20 mouse cellular contexts compared by ENCODE assay signal in the genomic region with DNA sequence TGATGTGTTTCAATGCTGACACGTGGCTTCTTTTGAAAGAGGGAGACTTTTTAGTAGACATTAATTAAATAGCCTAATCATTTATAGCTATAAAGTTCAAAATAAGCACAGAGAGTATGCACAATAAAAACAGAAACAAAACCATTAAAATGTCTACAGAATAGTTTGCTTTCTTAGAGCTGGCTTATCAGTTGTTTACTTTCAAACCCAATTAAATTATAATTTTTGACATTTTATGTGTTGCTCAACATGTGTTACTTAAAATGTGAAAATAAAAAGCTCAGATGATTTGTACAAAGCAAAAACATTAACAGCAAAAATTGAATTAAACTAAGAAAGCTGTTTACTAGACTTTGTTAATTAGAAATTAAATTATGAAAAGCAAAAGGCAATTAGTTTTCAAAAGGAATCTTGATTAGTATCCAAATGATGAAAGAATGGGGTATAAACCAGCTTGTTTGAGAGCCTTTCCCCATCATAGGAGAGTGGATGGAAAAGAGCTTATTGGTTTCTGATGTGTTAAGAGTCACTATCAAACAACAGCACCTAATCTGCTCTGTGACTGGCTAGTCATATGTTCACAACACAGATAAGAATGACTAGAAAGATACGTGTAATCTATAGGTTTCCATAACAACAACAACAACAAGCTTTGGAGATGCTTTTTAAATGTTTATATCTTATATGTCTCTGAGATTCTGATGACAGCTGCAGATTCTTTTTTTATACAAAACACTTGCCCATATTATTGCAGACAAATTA.
DNase-seq lines count a peak whose midpoint lies in the region; ATAC-seq and TF ChIP-seq lines count a peak whose summit lies in the region.
"Had no signal": no experiment of that assay in that cellular context is flagged by ENCODE, and none has a peak within 500 bp of the region (broad histone marks: within the 10 kb centered on the region; RNA-seq: fewer than 3 reads in every experiment).

No protein-coding gene starts in this region.

- no peak overlapping the region for H3K27ac ChIP-seq in kidney, adult 2 months (ENCODE audit: insufficient read depth, low read depth, low read length)
- H3K27ac ChIP-seq in lung, embryonic 14.5 days (ENCODE audit: low read depth): no peak overlapping the region
- H3K27ac ChIP-seq in lung, postnatal 0 days (ENCODE audit: low read length): no peak overlapping the region
- H3K27ac ChIP-seq: gastrocnemius, adult 2 months; hindbrain, embryonic 12.5 days; hindbrain, embryonic 15.5 days had no signal

- no peak for TF ChIP-seq CTCF in kidney, adult 2 months (conservative IDR thresholded peaks at IDR 0.05; ENCODE audit: insufficient read depth, insufficient read length, low read depth, low read length)
- no peak for TF ChIP-seq CTCF in lung, embryonic 14.5 days (IDR thresholded peaks at IDR 0.05; ENCODE audit: low read depth)
- no peak for TF ChIP-seq CTCF in lung, adult 2 months (IDR thresholded peaks at IDR 0.05; ENCODE audit: insufficient read depth, low read length)
- TF ChIP-seq CTCF in lung, postnatal 0 days (IDR thresholded peaks at IDR 0.05): no peak

- no peak overlapping the region for H3K9ac ChIP-seq in lung, embryonic 14.5 days
- no peak overlapping the region for H3K9ac ChIP-seq in lung, postnatal 0 days (replicated peaks; ENCODE audit: low read depth)
- H3K9ac ChIP-seq: forebrain, postnatal 0 days; hindbrain, embryonic 12.5 days; hindbrain, embryonic 15.5 days had no signal

- H3K27me3 ChIP-seq in kidney, adult 2 months (replicated peaks; ENCODE audit: control insufficient read depth, insufficient read depth, low read length): no peaks in the 10 kb centered on the region
- H3K27me3 ChIP-seq in lung, embryonic 14.5 days (ENCODE audit: insufficient read depth, low read length): no peaks in the 10 kb centered on the region
- no peaks in the 10 kb centered on the region for H3K27me3 ChIP-seq in lung, postnatal 0 days (replicated peaks; ENCODE audit: insufficient read depth, low read length)
- H3K27me3 ChIP-seq: hindbrain, embryonic 12.5 days; hindbrain, embryonic 15.5 days; Patski had no signal

- peak; percentile 78 for ATAC-seq in lung, embryonic 14.5 days (ENCODE audit: insufficient read depth)
- ATAC-seq in lung, postnatal 0 days: no peak
- ATAC-seq: forebrain, embryonic 14.5 days; forebrain, postnatal 0 days; Patski had no signal

- no peaks in the 10 kb centered on the region for H3K4me1 ChIP-seq in kidney, adult 2 months (ENCODE audit: control insufficient read depth, insufficient read depth, low read length)
- 0 out of 2 replicates have a peak, but pooled peaks cover 2% of the 10 kb centered on the region for H3K4me1 ChIP-seq in lung, embryonic 14.5 days (ENCODE audit: insufficient read depth)
- no peaks in the 10 kb centered on the region for H3K4me1 ChIP-seq in lung, adult 2 months (ENCODE audit: control insufficient read depth, insufficient read depth, low read length)
- H3K4me1 ChIP-seq in lung, postnatal 0 days (ENCODE audit: insufficient read depth, low read depth, low read length): no peaks in the 10 kb centered on the region
- H3K4me1 ChIP-seq: hindbrain, embryonic 12.5 days; hindbrain, embryonic 15.5 days had no signal

- H3K9me3 ChIP-seq in lung, embryonic 14.5 days (ENCODE audit: low read depth, low read length): no peaks in the 10 kb centered on the region
- no peaks in the 10 kb centered on the region for H3K9me3 ChIP-seq in lung, postnatal 0 days (ENCODE audit: low read length)
- H3K9me3 ChIP-seq: hindbrain, embryonic 12.5 days; hindbrain, embryonic 15.5 days had no signal

- DNase-seq in kidney, adult 2 months: peak; percentile 8
- no peak for DNase-seq in kidney, adult 9 months
- DNase-seq in lung, embryonic 14.5 days: peak; percentile 50
- no peak for DNase-seq in lung, adult 2 months
- DNase-seq in lung, postnatal 0 days (ENCODE audit: low spot score): peak; percentile 15
- no peak for DNase-seq in lung, postnatal 36 days
- DNase-seq: adrenal gland, postnatal 10 days; adrenal gland, postnatal 36 days; cerebellum, adult 18-20 months; cerebellum, adult 9-10 months; cerebellum, postnatal 14 days; forebrain, postnatal 0 days; gastrocnemius, adult 2 months; gastrocnemius, postnatal 14 days; heart, adult 11 months had no signal

- 80% methylated on average over 2 of the region's 2 CpGs for WGBS in kidney, adult 2 months
- WGBS in lung, embryonic 14.5 days: 30% methylated on average over 2 of the region's 2 CpGs
- 63% methylated on average over 2 of the region's 2 CpGs for WGBS in lung, adult 2 months
- 38% methylated on average over 2 of the region's 2 CpGs for WGBS in lung, postnatal 0 days

- no peak overlapping the region for H3K4me2 ChIP-seq in lung, embryonic 14.5 days
- no peak overlapping the region for H3K4me2 ChIP-seq in lung, postnatal 0 days (replicated peaks; ENCODE audit: low read depth, low read length)
- H3K4me2 ChIP-seq: heart, embryonic 11.5 days; hindbrain, embryonic 12.5 days; hindbrain, embryonic 15.5 days had no signal

- TF ChIP-seq EP300 in lung, postnatal 0 days (IDR thresholded peaks at IDR 0.05): no peak

- TF ChIP-seq POLR2A in kidney, adult 2 months (IDR thresholded peaks at IDR 0.05; ENCODE audit: low read depth, low read length): no peak
- no peak for TF ChIP-seq POLR2A in lung, adult 2 months (IDR thresholded peaks at IDR 0.05; ENCODE audit: borderline replicate concordance, extremely low read depth, low read depth, low read length)

- no peak overlapping the region for H3K4me3 ChIP-seq in kidney, adult 2 months (ENCODE audit: insufficient read depth, low read depth, low read length)
- no peak overlapping the region for H3K4me3 ChIP-seq in lung, embryonic 14.5 days (ENCODE audit: low read depth, low read length)
- no peak overlapping the region for H3K4me3 ChIP-seq in lung, adult 2 months (replicated peaks; ENCODE audit: extremely low read depth, low read depth, low read length)
- H3K4me3 ChIP-seq in lung, postnatal 0 days (ENCODE audit: low read depth, low read length): no peak overlapping the region
- H3K4me3 ChIP-seq: gastrocnemius, adult 2 months; hindbrain, embryonic 12.5 days; hindbrain, embryonic 15.5 days had no signal

- H3K36me3 ChIP-seq in kidney, adult 2 months (ENCODE audit: control insufficient read depth, insufficient read depth, low read length): no peaks in the 10 kb centered on the region
- H3K36me3 ChIP-seq in lung, embryonic 14.5 days (ENCODE audit: insufficient read depth): no peaks in the 10 kb centered on the region
- no peaks in the 10 kb centered on the region for H3K36me3 ChIP-seq in lung, postnatal 0 days (ENCODE audit: insufficient read depth, low read length)
- H3K36me3 ChIP-seq: hindbrain, embryonic 12.5 days; hindbrain, embryonic 15.5 days had no signal

Comparison
In these comparisons a context has a peak if more than half of its experiments do, and no peak if none do; other contexts are left out.
1. DNase-seq: peak in kidney, adult 2 months (single experiment), lung, embryonic 14.5 days (single experiment) and lung, postnatal 0 days (single experiment); none in kidney, adult 9 months (single experiment), lung, adult 2 months (single experiment) and lung, postnatal 36 days (single experiment).